Mouse (Mus musculus): Measurements from ENCODE around the gene Bmp2k. TPM values are rescaled to one million over a fixed set of nuclear protein-coding genes. Genes with fewer than 3 reads are reported as not detected.

Bmp2k gene
- polyA plus RNA-seq, 3 experiments from 2014 or later: 9.3 to 18.6 (median 10.8) TPM

DNA sequence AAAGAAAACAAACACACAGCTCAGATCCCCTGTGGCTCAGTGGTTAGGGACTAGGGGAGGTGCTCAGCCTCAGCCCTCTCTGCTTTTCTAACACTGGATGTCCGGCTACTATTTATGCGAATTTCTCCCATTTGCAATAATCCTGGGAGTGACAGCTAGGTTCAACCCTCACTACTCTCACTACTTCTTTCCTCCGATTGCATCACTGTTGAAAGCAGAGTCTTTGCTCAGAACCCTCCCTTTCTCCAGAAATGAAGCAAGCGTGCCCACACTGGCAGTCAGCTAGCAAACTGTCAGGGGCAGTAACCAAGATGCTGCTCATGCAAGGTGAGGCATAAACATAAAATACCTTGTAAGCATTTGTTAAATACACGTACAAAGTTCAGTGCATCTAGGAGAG lies 110.8 kb downstream of the Bmp2k start:
- no peak for ATAC-seq

DNA sequence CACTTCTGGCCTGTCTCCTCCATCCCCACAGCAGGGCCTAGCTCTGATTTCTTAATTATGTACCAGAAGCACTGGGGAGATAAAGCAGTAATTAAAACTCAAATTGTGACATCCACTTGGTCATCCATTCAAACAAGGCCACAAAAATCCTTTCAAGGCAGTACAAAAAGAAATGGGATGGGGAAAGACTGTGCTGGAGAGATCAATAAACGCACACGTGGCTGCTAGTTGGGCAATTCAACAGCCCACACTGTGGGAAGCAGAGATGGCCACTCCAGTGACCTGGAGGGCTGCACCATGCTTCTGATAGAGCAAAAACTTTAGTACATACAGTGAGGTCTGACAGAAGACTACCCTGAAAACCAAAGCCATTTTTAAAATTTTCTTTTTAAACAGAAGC lies 112.6 kb downstream of the Bmp2k start:
- no peak for ATAC-seq

DNA sequence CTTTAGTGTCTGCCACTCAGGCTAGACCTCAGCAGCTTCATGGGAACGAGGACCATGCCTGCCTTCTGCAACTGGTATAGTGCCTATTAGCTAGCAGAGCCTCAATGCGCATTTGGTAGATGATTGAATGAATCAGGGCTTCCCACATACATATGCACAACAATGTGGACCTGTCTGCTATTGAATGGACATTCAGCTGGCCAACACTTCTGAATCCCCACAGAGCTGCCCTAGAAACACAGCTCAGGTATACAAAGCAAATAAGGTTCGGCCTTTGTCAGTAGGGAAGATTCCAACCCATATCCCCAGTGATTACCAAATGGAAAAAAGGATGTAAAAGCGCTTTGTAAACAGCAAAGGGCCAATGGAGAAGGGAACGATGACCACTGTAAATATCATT lies 113.2 kb downstream of the Bmp2k start:
- ATAC-seq: no peak

DNA sequence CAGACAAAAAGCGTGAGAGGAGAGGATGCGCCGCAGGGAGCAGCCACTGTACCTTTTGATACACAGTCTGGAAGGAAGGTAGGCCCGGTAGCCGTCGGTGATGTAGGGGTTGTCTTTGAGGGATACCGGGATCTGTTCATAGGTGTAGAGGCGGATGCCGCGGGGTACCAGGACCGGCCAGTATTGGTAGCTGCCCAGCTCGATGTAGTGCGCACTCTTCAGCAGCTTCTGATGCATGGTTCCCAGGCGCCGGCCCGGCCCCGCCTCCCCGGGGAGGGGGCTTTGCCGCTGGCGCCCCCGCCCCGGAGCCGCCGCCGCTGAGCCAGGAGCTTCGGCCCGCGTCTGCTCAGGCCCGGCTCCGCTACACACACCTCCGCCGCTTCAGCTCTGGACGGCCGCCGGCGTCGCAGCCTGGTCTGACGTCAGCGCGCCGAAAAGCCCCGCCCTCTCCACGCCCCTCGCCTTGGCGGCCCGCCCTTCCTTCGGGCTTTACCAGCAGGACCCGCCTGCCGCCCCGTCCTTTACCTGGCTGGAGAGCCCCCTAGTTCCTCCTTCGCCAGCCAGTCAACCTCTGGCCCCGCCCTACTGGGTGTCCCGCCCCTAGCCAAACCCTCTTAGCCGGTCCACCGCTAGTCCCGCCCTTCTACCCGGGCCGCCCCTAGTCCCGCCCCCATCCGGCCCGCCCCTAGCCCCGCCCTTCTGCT lies 113.9 kb downstream of the Bmp2k start, which contains the start of gene Paqr3:
Gene Paqr3, minus strand, starts transcription at position 390 of the 704 bp plus-strand sequence.
- ATAC-seq: peak; percentile 93

DNA sequence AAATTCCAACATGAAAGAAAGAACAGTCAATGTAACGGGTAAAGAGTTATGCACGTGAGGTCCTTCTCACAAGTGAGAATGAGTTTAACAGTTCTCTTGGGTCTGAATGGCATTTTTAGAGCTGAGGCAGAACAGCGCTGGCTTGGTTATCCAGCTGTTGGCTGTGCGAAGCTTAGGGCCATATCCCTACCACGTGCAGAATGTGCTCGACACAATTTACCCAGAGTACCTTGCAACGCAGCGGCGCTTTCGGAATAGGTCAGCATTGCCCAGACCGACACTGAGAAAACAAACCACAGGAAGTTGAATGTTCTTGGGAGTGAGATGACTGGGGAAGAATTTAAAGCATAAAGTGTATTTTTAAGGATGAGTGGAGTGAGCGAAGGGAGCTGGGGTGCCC lies 127.5 kb downstream of the Bmp2k start:
- no peak for ATAC-seq

DNA sequence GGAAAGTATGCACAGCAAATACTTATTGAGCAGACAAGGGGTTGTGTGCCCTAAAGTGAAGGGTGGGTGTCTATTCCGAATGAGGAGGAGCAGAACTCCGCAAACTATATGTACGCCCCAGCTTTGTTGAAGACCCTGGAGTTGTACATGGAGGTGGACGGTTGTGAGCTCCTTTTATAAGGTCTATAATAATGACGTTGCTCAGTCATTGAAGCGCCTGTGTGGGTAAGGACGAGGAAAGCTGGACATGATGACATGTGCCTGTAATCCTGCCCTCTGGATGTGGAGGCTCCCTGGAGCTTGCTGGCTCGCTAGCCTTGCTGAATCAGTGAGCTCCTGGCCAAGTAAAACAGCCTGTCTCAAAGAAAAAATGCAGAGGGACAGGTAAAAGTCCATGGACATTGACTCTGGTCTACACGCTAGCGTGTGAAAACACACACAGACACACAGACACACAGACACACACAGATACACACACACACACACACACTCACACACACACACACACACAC lies 128.0 kb downstream of the Bmp2k start:
- no peak for ATAC-seq

DNA sequence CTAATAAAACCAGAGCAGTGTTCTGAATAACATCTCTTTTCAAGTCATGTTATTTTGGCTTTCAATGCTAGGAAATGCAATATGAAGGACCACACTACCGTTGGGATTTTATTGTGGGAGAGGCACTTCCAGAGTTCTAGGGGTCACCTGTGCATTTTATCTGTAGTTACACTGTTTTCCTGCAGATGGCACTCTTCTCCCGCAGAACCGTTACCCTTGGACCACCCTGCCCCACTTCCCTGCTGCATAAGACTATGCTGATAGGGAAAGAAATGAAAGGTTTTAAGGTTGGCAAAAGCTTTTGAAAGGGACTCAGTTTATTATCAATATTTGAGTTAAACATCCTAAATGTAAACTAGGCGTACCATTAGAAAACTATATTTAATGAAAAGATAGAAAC lies 128.5 kb downstream of the Bmp2k start:
- ATAC-seq: peak; percentile 59

DNA sequence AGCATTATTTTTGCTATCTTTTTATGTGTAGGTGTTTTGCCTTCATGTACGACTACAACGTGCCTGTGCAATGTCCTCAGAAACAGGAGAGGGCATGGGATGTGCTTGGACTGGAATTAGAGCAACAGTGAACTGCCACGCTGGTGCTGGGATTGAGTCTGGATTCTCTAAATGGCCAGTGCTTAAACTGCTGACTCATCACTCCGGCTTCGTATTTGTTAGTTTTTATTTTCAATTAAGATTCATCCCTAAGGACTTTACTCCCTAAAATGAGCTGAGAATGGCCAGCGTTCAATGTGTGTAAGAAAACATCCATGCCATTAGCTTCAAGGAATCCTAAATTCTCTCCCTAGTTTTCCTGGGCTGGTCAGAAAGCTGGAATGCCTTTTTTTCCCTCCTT lies 129.8 kb downstream of the Bmp2k start:
- ATAC-seq: no peak

DNA sequence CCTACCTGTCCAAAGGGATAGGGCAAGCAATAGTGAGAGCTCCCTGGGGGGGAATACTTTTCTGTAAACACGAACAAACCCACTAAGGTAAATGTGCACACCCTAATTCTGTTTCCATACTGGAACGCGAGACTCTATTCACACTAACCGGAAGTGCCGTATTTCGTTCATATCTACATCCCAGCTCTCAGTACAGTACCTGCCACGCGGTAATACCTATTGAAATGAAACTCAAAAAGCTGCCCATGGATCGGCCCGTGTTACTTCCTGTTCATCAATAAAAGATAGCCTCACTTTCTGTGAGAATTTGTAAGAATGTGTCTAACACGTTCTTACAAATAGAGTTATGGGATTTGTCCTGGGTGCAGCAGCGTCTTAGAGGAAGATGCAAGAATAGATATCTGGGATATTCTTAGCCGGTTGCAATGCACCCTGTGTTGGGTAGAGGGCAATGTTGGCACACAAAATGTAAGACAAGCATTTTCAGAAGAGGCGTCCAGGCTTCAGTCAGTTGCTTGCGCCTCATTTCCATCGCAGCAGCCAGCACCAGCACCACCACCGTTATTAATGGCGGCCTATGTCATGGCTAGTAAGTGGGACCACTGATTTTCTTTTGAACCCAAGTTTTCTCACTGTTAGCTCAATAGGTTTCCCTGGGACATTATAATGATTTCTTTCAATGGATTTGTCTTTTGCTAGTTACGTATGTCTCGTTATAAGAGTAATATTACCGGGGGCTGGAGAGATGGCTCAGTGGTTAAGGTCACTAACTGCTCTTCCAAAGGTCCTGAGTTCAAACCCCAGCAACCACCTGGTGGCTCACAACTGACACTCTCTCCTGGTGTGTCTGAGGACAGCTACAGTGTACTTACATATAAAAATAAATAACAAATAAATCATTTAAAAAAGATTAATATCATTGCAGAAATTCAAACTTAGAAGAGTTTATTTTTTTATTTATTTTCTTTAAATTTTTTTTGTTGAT lies 131.0 kb downstream of the Bmp2k start:
- peak; percentile 75 for ATAC-seq

DNA sequence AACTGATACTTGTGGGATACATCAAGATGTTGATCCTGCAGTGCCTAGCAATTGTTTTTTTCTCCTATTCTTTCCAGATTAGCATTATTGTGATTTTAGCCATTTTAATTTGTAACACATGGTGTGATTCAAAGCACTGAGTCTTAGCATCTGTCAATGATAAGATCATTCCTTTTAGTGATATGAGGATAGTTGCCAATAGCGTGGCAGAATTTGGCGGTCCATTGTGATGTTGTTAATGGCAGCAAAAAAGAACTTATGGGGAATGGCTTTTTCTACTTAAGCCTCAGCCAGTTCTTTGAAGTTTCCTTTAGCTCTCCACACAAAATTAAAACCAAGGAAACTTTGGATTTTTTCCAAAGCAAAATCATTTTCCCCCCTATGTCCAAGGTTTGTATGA lies 132.1 kb downstream of the Bmp2k start:
- ATAC-seq: no peak

DNA sequence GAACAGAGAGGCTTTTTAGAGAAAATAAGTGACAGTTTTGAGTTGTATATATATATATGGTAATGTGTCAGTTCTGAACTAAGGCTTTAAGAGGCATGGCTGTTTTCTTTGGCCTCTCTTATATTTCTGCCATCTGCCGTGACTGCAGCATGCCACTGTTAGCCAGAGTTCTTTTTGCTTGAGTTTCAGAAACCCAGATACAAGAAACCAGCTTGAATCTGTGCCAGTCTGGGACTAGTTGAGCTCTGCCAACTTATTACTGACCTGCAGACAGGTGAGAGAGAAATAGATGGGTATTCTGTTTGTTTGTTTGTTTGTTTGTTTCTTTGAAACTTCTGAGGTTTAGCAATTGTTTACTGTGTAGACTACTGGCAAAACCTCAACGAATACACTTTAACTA lies 137.8 kb downstream of the Bmp2k start:
- no peak for ATAC-seq

Other genes starting within 250 kb of the Bmp2k start
- gene Anxa3, start 204.3 kb upstream of the Bmp2k start, polyA plus RNA-seq (2017; shearing (Covaris generic)): 1 to 10 TPM in 2 of 3 experiments, under 1 TPM in 1; 0.98 to 1.3 (median 1.2) TPM
- 1 to 10 TPM in 2 of 3 experiments, under 1 TPM in 1; 0.87 to 1.7 (median 1.3) TPM for gene Paqr3, start 113.9 kb downstream of the Bmp2k start, polyA plus RNA-seq (2017; shearing (Covaris generic))

All from inflammation-experienced regulatory T-cells, adult 6 months (primary cell).